Mouse (Mus musculus): ENCODE measurements around the gene Gm1673. TPM values are rescaled to one million over a fixed set of nuclear protein-coding genes. Genes with fewer than 3 reads are reported as not detected.

Gene Gm1673
- polyA plus RNA-seq (2014; fragmentation: Illumina TruSeq; extraction: RNeasy Lipid Tissue Mini Kit (QIAGEN cat#74804); ENCODE audit: insufficient read depth, low read depth, low replicate concordance) = 10.8 TPM

GRCm38 (mm10) chr5:33983309-33984121 is at the start of gene Gm1673:
Gene Gm1673 (plus strand): TSS chr5:33983433.

GRCm38 (mm10) chr5:33936120-33936707 is 47.0 kb upstream of the Gm1673 start, which contains the start of gene Nelfa:
Gene Nelfa (minus strand): TSS chr5:33936413.

GRCm38 (mm10) chr5:33995843-33996693 is 12.8 kb downstream of the Gm1673 start, which contains the start of gene Nat8l:
Gene Nat8l (plus strand): TSS chr5:33995984.

Other genes starting within 250 kb of the Gm1673 start
- gene Letm1, start 200.6 kb upstream of the Gm1673 start, polyA plus RNA-seq (2014; fragmentation: Illumina TruSeq; extraction: RNeasy Lipid Tissue Mini Kit (QIAGEN cat#74804); ENCODE audit: insufficient read depth, low read depth, low replicate concordance) = 14.7 TPM
- gene Nsd2, start 162.7 kb upstream of the Gm1673 start, polyA plus RNA-seq (2014; fragmentation: Illumina TruSeq; extraction: RNeasy Lipid Tissue Mini Kit (QIAGEN cat#74804); ENCODE audit: insufficient read depth, low read depth, low replicate concordance) = 8.0 TPM
- gene Nelfa, start 47.0 kb upstream of the Gm1673 start, polyA plus RNA-seq (2014; fragmentation: Illumina TruSeq; extraction: RNeasy Lipid Tissue Mini Kit (QIAGEN cat#74804); ENCODE audit: insufficient read depth, low read depth, low replicate concordance) = 10.9 TPM
- 1.1 TPM for gene Nat8l, start 12.6 kb downstream of the Gm1673 start, polyA plus RNA-seq (2014; fragmentation: Illumina TruSeq; extraction: RNeasy Lipid Tissue Mini Kit (QIAGEN cat#74804); ENCODE audit: insufficient read depth, low read depth, low replicate concordance)
- gene Poln, start 186.0 kb downstream of the Gm1673 start, polyA plus RNA-seq (2014; fragmentation: Illumina TruSeq; extraction: RNeasy Lipid Tissue Mini Kit (QIAGEN cat#74804); ENCODE audit: insufficient read depth, low read depth, low replicate concordance) = 1.1 TPM
- 5.5 TPM for gene Haus3, start 186.1 kb downstream of the Gm1673 start, polyA plus RNA-seq (2014; fragmentation: Illumina TruSeq; extraction: RNeasy Lipid Tissue Mini Kit (QIAGEN cat#74804); ENCODE audit: insufficient read depth, low read depth, low replicate concordance)
- 103 TPM for gene Mxd4, start 204.3 kb downstream of the Gm1673 start, polyA plus RNA-seq (2014; fragmentation: Illumina TruSeq; extraction: RNeasy Lipid Tissue Mini Kit (QIAGEN cat#74804); ENCODE audit: insufficient read depth, low read depth, low replicate concordance)